Mouse (Mus musculus) adrenal gland, postnatal 10 days (tissue): ENCODE measurements around the gene Mb. TPM values are rescaled to one million over a fixed set of nuclear protein-coding genes. Genes with fewer than 3 reads are reported as not detected.

ENCODE experiments used
- DNase-seq: peaks from one replicate; pipeline ENCODE4 v3.0.0; 2021; ENCODE audit warnings: mixed read lengths
- long read RNA-seq, 2 experiments: library from polyadenylated mRNA; stranded (forward); transcript quantifications; one replicate each; pipeline ENCODE4 v2.0.0; 2021
- total RNA-seq, 2 experiments: library from RNA; stranded (reverse); gene quantifications; 2 replicates each; pipeline ENCODE4 v1.2.3; 2021

The Mb gene
- 100 to 1,000 TPM in 1 of 2 experiments, 10 to 100 TPM in 1; 34.3 to 233 TPM for total RNA-seq
- long read RNA-seq, experiment 1, transcript Mb-203 (3 exons, 1,104 nt) = major isoform, 16 of 21 reads
- long read RNA-seq, experiment 1, partial matches to known transcripts = 0 of 21 reads
- long read RNA-seq, experiment 1, other reads (novel, unspliced or antisense) = 5 of 21 reads
- long read RNA-seq, experiment 2, transcript Mb-203 (3 exons, 1,104 nt) = major isoform, 5 of 9 reads
- long read RNA-seq, experiment 2, partial matches to known transcripts = 0 of 9 reads
- long read RNA-seq, experiment 2, other reads (novel, unspliced or antisense) = 4 of 9 reads

- no peak for DNase-seq
Observed at GRCm38 (mm10) chr15:77050570-77050969, at the start of gene Mb. Gene Mb (minus strand): TSS chr15:77050670.

GRCm38 (mm10) chr15:77099756-77100155 lies 49.3 kb upstream of the Mb start:
- no peak for DNase-seq

GRCm38 (mm10) chr15:77097358-77097757 lies 46.9 kb upstream of the Mb start:
- no peak for DNase-seq

GRCm38 (mm10) chr15:77095216-77095615 lies 44.7 kb upstream of the Mb start:
- peak; percentile 66 for DNase-seq

GRCm38 (mm10) chr15:77094431-77094830 lies 44.0 kb upstream of the Mb start:
- DNase-seq = no peak

- DNase-seq = no peak
Observed at GRCm38 (mm10) chr15:77091394-77091793, 40.9 kb upstream of the Mb start.

GRCm38 (mm10) chr15:77090531-77090930 lies 40.1 kb upstream of the Mb start:
- DNase-seq = no peak

- DNase-seq = no peak
Observed at GRCm38 (mm10) chr15:77089249-77089648, 38.8 kb upstream of the Mb start.

- no peak for DNase-seq
Observed at GRCm38 (mm10) chr15:77086488-77086887, 36.0 kb upstream of the Mb start.

- DNase-seq = peak; percentile 87
Observed at GRCm38 (mm10) chr15:77085818-77086217, 35.3 kb upstream of the Mb start.

GRCm38 (mm10) chr15:77081454-77081853 lies 31.0 kb upstream of the Mb start:
- DNase-seq = peak; percentile 65

- DNase-seq = peak; percentile 53
Observed at GRCm38 (mm10) chr15:77080684-77081254, 30.3 kb upstream of the Mb start.

- DNase-seq = peak; percentile 55
Observed at GRCm38 (mm10) chr15:77079890-77080361, 29.5 kb upstream of the Mb start.

GRCm38 (mm10) chr15:77079256-77079822 lies 28.9 kb upstream of the Mb start:
- DNase-seq = no peak

- DNase-seq = no peak
Observed at GRCm38 (mm10) chr15:77078786-77079185, 28.3 kb upstream of the Mb start.

- DNase-seq = no peak
Observed at GRCm38 (mm10) chr15:77077906-77078305, 27.4 kb upstream of the Mb start.

- no peak for DNase-seq
Observed at GRCm38 (mm10) chr15:77076523-77076922, 26.1 kb upstream of the Mb start.

- DNase-seq = no peak
Observed at GRCm38 (mm10) chr15:77072556-77073163, 22.2 kb upstream of the Mb start.

- DNase-seq = peak; percentile 57
Observed at GRCm38 (mm10) chr15:77071501-77071900, 21.0 kb upstream of the Mb start.

GRCm38 (mm10) chr15:77070745-77071268 lies 20.3 kb upstream of the Mb start:
- DNase-seq = no peak

GRCm38 (mm10) chr15:77069019-77069418 lies 18.5 kb upstream of the Mb start:
- DNase-seq = no peak

GRCm38 (mm10) chr15:77068439-77068861 lies 18.0 kb upstream of the Mb start:
- no peak for DNase-seq

- DNase-seq = no peak
Observed at GRCm38 (mm10) chr15:77066233-77066632, 15.8 kb upstream of the Mb start.
